Mouse (Mus musculus): ENCODE measurements around the gene Slc16a14. TPM values are rescaled to one million over a fixed set of nuclear protein-coding genes. Genes with fewer than 3 reads are reported as not detected.

Gene Slc16a14
- polyA plus RNA-seq, 1 experiment from 2014 or later = 0.27 TPM

DNA sequence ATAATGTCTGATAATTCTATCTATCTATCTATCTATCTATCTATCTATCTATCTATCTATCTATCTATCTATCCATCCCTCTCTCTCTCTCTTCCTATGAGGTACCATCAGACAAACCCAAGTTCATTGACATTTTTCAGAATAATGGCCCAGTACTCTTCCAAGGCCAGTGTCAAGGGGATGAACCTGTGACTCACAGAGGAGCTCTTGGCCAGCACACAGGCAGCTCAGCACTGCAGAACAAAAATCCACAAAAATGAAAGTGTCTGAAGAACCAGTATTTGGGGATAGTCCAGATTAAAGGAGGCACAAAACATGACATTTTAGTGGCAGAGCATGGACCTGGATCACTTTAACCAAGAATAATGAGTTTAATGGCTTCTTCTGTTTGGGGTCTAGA, 7.7 kb upstream of the Slc16a14 start:
- Histone ChIP-seq H3K4me2 (ENCODE audit: low read depth, low read length) (no peak overlapping the region), H3K36me3 (ENCODE audit: control insufficient read depth, insufficient read depth, low read length) (no peaks in the 10 kb centered on the region), H3K27me3 (ENCODE audit: control insufficient read depth, insufficient read depth, low read length) (no peaks in the 10 kb centered on the region), H3K4me3 (replicated peaks; ENCODE audit: low read length) (no peak overlapping the region), H3K9me3 (replicated peaks; ENCODE audit: control insufficient read depth, low read length) (no peaks in the 10 kb centered on the region), H3K4me1 (ENCODE audit: control insufficient read depth, insufficient read depth, low read length) (no peaks in the 10 kb centered on the region), H3K27ac (ENCODE audit: low read length) (no peak overlapping the region), H3K9ac (ENCODE audit: low read length) (no peak overlapping the region)
- ATAC-seq (ENCODE audit: insufficient read depth, low FRiP score) = no peak

DNA sequence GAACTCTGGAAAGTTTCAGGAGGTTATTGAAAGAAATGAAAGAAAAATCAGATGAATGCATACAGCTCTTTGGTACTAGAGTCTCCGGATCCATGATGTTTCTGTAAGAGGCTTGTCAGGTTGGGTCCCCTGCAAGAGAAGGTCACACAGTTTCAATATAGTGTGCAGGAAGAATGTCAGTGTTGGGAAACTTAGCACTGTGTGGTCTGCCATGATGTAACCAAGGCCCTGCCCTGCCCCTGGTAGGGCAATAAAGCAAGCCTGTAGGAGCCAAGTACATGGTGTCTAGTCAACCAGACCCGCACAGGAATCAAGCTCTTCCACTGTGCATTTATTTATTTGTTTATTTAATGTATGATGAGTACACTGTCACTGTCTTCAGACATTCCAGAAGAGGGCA, 5.4 kb upstream of the Slc16a14 start:
- WGBS = 82% methylated on average over 2 of the region's 2 CpGs
- H3K9ac ChIP-seq (ENCODE audit: low read length) = no peak overlapping the region
- H3K9me3 ChIP-seq (replicated peaks; ENCODE audit: control insufficient read depth, low read length) = no peaks in the 10 kb centered on the region
- no peaks in the 10 kb centered on the region for H3K36me3 ChIP-seq (ENCODE audit: control insufficient read depth, insufficient read depth, low read length)
- no peak overlapping the region for H3K27ac ChIP-seq (ENCODE audit: low read length)
- no peaks in the 10 kb centered on the region for H3K4me1 ChIP-seq (ENCODE audit: control insufficient read depth, insufficient read depth, low read length)
- no peak for ATAC-seq (ENCODE audit: insufficient read depth, low FRiP score)
- H3K4me2 ChIP-seq (ENCODE audit: low read depth, low read length) = no peak overlapping the region
- H3K27me3 ChIP-seq (ENCODE audit: control insufficient read depth, insufficient read depth, low read length) = peaks cover 6% of the 10 kb centered on the region; the same call in 1 of the 2 replicates
- H3K4me3 ChIP-seq (replicated peaks; ENCODE audit: low read length) = no peak overlapping the region

DNA sequence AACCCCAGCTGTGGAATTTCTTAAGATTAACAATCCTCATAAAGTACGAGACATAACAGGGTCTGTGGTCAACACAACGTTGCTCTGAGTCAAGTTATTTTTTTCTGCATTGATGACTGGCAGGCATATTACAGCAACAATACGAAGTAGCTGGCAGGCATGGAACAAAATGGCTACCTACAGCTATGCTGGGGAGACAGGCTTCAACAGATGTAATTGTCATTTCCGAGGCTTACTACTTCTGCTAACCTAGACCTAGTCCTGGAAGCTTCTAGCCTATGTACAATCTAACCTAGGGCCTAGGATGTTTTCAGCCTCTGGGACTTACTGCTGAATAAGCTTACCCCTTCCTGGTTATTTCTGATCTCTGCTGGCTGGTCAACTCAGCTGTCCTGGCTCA, 4.5 kb upstream of the Slc16a14 start:
- H3K4me1 ChIP-seq (ENCODE audit: control insufficient read depth, insufficient read depth, low read length) = 0 out of 2 replicates have a peak, but pooled peaks cover 2% of the 10 kb centered on the region
- peaks cover 11% of the 10 kb centered on the region; the same call in 1 of the 2 replicates for H3K27me3 ChIP-seq (ENCODE audit: control insufficient read depth, insufficient read depth, low read length)
- no peaks in the 10 kb centered on the region for H3K36me3 ChIP-seq (ENCODE audit: control insufficient read depth, insufficient read depth, low read length)
- WGBS = 70% methylated on average over 4 of the region's 4 CpGs
- no peak overlapping the region for H3K4me2 ChIP-seq (ENCODE audit: low read depth, low read length)
- ATAC-seq (ENCODE audit: insufficient read depth, low FRiP score) = no peak
- no peak overlapping the region for H3K27ac ChIP-seq (ENCODE audit: low read length)
- no peak overlapping the region for H3K9ac ChIP-seq (ENCODE audit: low read length)
- H3K9me3 ChIP-seq (replicated peaks; ENCODE audit: control insufficient read depth, low read length) = no peaks in the 10 kb centered on the region
- no peak overlapping the region for H3K4me3 ChIP-seq (replicated peaks; ENCODE audit: low read length)

DNA sequence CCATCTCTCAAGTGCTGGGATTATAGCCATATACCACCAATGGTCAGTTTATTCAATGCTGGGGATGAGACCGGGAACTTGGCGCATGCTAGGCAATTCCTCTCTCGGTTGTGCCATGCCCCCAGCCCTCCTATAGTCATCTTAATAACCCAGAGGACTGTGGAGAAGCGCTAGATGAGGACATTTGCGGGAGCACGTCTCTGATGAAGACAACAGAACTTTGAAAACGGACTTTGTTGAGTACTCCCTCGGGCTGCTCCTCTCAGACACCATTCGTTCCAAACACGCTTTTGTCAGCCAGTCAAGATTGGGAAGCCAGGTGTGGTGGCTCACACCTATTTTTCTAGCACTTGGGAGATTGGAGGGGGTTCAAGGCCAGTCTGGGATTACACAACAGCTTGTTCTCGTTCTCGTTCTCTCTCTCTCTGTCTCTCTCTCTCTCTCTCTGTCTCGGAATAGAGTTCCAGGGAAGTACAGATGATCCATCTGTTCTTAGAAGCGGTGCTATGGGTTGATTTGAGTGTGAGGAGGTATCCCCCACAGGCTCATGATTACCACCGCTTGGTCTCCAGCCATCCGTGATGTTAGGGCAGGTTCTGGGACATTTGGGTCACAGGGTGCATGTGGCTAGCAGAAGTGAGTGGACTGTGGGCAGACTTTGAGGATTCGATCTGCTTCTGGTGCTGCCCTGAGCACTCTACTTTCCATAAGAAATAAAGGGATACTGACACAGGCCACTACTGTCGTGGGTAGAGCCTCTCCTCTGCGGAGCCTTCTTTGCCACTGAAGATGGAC, 2.0 kb upstream of the Slc16a14 start:
- H3K9ac ChIP-seq (ENCODE audit: low read length) = no peak overlapping the region
- 84% methylated on average over 19 of the region's 19 CpGs for WGBS
- 0 out of 2 replicates have a peak, but pooled peaks cover 2% of the 10 kb centered on the region for H3K4me1 ChIP-seq (ENCODE audit: control insufficient read depth, insufficient read depth, low read length)
- no peak overlapping the region for H3K4me2 ChIP-seq (ENCODE audit: low read depth, low read length)
- H3K9me3 ChIP-seq (replicated peaks; ENCODE audit: control insufficient read depth, low read length) = no peaks in the 10 kb centered on the region
- peaks cover 23% of the 10 kb centered on the region for H3K27me3 ChIP-seq (ENCODE audit: control insufficient read depth, insufficient read depth, low read length)
- H3K27ac ChIP-seq (ENCODE audit: low read length) = no peak overlapping the region
- H3K4me3 ChIP-seq (replicated peaks; ENCODE audit: low read length) = no peak overlapping the region
- no peaks in the 10 kb centered on the region for H3K36me3 ChIP-seq (ENCODE audit: control insufficient read depth, insufficient read depth, low read length)
- ATAC-seq (ENCODE audit: insufficient read depth, low FRiP score) = no peak

DNA sequence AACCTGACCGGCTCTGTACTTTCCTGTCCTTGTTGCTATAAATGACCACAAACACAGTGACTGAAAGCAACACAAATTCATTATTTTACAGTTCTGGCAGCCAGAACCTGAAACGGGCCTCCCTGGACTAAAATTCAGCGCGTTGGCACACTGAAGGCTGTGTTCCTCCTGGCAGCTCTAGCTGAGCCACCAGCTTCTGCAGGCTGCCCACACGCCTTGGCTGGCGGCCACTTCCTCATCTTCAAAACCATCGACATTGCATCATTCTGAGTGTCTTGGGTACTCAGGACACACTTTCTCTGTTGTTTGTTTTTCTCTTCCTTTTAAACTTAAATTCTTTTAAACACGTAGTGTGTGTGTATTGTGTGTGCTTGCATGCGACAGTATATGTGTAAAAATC, 734 bp upstream of the Slc16a14 start:
- ATAC-seq (ENCODE audit: insufficient read depth, low FRiP score) = no peak
- WGBS = 65% methylated on average over 9 of the region's 9 CpGs
- H3K27ac ChIP-seq (ENCODE audit: low read length) = no peak overlapping the region
- no peak overlapping the region for H3K9ac ChIP-seq (ENCODE audit: low read length)
- H3K4me1 ChIP-seq (ENCODE audit: control insufficient read depth, insufficient read depth, low read length) = 0 out of 2 replicates have a peak, but pooled peaks cover 2% of the 10 kb centered on the region
- H3K9me3 ChIP-seq (replicated peaks; ENCODE audit: control insufficient read depth, low read length) = no peaks in the 10 kb centered on the region
- no peak overlapping the region for H3K4me3 ChIP-seq (replicated peaks; ENCODE audit: low read length)
- peaks cover 23% of the 10 kb centered on the region for H3K27me3 ChIP-seq (ENCODE audit: control insufficient read depth, insufficient read depth, low read length)
- H3K4me2 ChIP-seq (ENCODE audit: low read depth, low read length) = no peak overlapping the region
- H3K36me3 ChIP-seq (ENCODE audit: control insufficient read depth, insufficient read depth, low read length) = no peaks in the 10 kb centered on the region

DNA sequence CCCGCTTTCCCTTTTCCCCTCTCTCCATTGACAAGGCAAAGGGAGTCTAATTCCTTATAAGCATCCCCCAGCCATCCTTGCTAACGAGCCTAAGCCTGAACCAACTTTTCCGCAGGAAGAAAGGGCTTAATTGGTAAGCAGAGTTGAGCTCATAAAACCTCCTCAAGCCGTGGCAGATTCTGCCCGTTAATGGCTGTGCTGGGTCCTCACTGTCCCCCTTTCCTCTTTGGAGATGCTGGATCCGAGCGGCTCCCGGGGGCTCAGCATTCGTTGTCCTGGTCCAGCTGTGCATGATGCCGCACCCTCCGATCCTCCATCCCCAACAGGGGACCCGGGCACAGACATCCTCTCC, 807 bp downstream of the Slc16a14 start:
- Histone ChIP-seq H3K27ac (ENCODE audit: low read length) (no peak overlapping the region), H3K4me3 (replicated peaks; ENCODE audit: low read length) (peak overlapping the region; percentile 55), H3K9me3 (replicated peaks; ENCODE audit: control insufficient read depth, low read length) (no peaks in the 10 kb centered on the region), H3K4me1 (ENCODE audit: control insufficient read depth, insufficient read depth, low read length) (0 out of 2 replicates have a peak, but pooled peaks cover 2% of the 10 kb centered on the region), H3K4me2 (ENCODE audit: low read depth, low read length) (peak overlapping the region; percentile 82), H3K27me3 (ENCODE audit: control insufficient read depth, insufficient read depth, low read length) (peaks cover 23% of the 10 kb centered on the region), H3K9ac (ENCODE audit: low read length) (peak overlapping the region; percentile 66), H3K36me3 (ENCODE audit: control insufficient read depth, insufficient read depth, low read length) (no peaks in the 10 kb centered on the region)
- WGBS = 1% methylated on average over 12 of the region's 12 CpGs
- no peak for ATAC-seq (ENCODE audit: insufficient read depth, low FRiP score)

DNA sequence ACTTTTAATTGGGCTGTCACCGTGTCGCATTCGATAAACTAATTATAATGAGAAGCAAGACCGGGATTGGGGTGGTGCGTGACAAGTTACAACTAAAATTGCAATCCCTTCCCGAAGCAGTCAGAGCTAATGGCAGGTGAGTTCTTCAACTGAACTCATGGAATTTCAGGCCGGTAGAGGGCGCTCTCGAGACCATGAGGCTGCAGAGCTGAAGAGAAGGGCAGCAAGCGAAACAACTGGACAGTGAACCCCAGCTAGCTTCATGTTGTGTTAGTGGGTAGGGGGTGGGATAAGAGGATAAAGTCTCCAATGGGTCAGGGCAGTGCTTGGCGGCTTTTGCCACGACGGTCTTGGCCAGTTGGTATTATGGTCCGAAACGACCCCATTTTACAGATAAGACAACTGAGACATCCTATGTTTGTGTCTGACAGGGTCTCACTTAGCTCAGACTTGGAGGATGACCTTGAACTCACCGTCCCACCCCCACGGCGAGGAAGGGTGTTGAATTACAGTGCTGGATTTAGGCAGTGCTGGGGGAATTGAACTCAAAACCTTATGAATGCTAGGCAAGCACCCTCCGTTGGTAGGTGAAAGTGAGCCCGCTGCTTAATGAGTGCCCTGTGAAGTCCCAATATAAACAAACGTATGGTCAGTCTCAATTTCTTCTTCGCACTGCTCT, 1.3 kb downstream of the Slc16a14 start:
- peak overlapping the region; percentile 55 for H3K4me3 ChIP-seq (replicated peaks; ENCODE audit: low read length)
- H3K27me3 ChIP-seq (ENCODE audit: control insufficient read depth, insufficient read depth, low read length) = peaks cover 23% of the 10 kb centered on the region
- H3K27ac ChIP-seq (ENCODE audit: low read length) = no peak overlapping the region
- peak overlapping the region; percentile 82 for H3K4me2 ChIP-seq (ENCODE audit: low read depth, low read length)
- no peaks in the 10 kb centered on the region for H3K9me3 ChIP-seq (replicated peaks; ENCODE audit: control insufficient read depth, low read length)
- 10% methylated on average over 22 of the region's 22 CpGs for WGBS
- H3K9ac ChIP-seq (ENCODE audit: low read length) = no peak overlapping the region
- ATAC-seq (ENCODE audit: insufficient read depth, low FRiP score) = no peak
- no peaks in the 10 kb centered on the region for H3K36me3 ChIP-seq (ENCODE audit: control insufficient read depth, insufficient read depth, low read length)
- H3K4me1 ChIP-seq (ENCODE audit: control insufficient read depth, insufficient read depth, low read length) = 0 out of 2 replicates have a peak, but pooled peaks cover 2% of the 10 kb centered on the region

DNA sequence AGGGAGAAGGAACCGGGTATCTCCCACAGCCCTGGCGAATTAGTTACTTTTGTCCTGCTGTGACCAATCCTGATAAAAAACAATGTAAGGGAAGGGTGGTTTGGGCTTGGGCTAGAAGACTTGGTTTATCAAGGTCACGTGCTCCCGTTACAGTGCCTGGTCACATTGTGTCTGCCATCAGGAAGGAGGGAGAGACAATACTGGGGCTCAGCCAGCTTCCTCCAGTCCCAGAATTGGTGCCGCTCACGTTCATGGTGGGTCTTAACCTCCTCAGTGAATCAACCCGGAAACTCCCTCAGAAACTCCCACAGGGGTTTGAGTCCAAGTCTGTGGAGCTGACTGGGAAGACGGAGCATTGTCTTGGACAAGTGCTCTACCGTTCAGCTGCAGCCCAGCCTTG, 9.3 kb downstream of the Slc16a14 start:
- Histone ChIP-seq H3K4me2 (ENCODE audit: low read depth, low read length) (no peak overlapping the region), H3K27ac (ENCODE audit: low read length) (no peak overlapping the region), H3K4me1 (ENCODE audit: control insufficient read depth, insufficient read depth, low read length) (no peaks in the 10 kb centered on the region), H3K36me3 (ENCODE audit: control insufficient read depth, insufficient read depth, low read length) (no peaks in the 10 kb centered on the region), H3K27me3 (ENCODE audit: control insufficient read depth, insufficient read depth, low read length) (no peaks in the 10 kb centered on the region), H3K9ac (ENCODE audit: low read length) (no peak overlapping the region), H3K4me3 (replicated peaks; ENCODE audit: low read length) (no peak overlapping the region), H3K9me3 (replicated peaks; ENCODE audit: control insufficient read depth, low read length) (no peaks in the 10 kb centered on the region)
- ATAC-seq (ENCODE audit: insufficient read depth, low FRiP score) = no peak
- WGBS = 67% methylated on average over 9 of the region's 9 CpGs

DNA sequence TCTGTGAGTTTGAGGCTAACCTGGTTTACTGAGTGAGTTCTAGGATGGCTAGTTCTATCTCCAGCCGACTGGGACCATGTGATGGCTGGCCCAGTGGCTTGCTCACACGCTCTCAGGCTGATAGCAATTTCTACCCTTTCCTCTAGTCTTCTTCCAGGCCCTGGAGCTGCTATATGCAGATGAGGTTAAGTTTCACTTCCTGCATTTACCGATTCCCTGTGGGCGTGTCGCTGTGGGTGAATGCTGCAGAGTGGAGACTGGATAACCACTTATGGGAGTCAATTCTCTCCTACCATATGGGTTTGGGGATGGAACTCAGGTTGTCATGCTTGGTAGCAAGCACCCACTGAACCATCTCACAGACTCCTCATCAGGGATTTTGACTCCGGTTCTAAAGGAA, 10.8 kb downstream of the Slc16a14 start:
- no peak for ATAC-seq (ENCODE audit: insufficient read depth, low FRiP score)
- Histone ChIP-seq H3K36me3 (ENCODE audit: control insufficient read depth, insufficient read depth, low read length) (no peaks in the 10 kb centered on the region), H3K27me3 (ENCODE audit: control insufficient read depth, insufficient read depth, low read length) (no peaks in the 10 kb centered on the region), H3K27ac (ENCODE audit: low read length) (no peak overlapping the region), H3K4me2 (ENCODE audit: low read depth, low read length) (no peak overlapping the region), H3K9ac (ENCODE audit: low read length) (no peak overlapping the region), H3K4me1 (ENCODE audit: control insufficient read depth, insufficient read depth, low read length) (no peaks in the 10 kb centered on the region), H3K4me3 (replicated peaks; ENCODE audit: low read length) (no peak overlapping the region), H3K9me3 (replicated peaks; ENCODE audit: control insufficient read depth, low read length) (no peaks in the 10 kb centered on the region)
- WGBS = 71% methylated on average over 6 of the region's 6 CpGs
